Mouse (Mus musculus) kidney, postnatal 36 days (tissue): ENCODE data around the gene Arfgef3.
A peak's percentile ranks its signal among the peaks of the same experiment; 100 is the strongest.
"Not testable (repeated sequence)": the region's sequence is repeated elsewhere in the genome, so short reads cannot be mapped to it uniquely, and the experiment has no call there.

Experiments used
- DNase-seq, 2 experiments: peaks; one replicate each; pipeline ENCODE4 v3.0.0; 2021 to 2022; ENCODE audit warnings: mixed read lengths in 2 of 2

Arfgef3 gene

DNA sequence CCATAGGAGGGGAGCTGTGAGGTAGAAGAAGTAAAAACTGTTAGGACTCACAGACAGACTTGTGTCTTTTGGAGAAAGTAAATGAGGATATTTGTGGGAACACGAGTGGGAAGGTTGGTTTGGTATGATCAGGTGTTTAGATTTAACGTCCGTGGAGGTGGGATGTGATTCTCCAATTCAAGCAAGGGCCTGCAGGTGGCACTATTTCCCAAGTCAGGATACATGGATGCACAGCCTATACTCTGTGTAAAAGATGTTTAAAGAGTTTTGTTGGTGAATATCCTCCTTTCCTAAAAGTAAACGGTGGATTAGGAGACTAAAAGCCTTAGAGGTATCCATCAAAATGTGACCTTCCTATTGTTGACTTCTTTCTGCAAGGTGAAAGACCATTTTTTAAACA, 180.8 kb downstream of the Arfgef3 start:
- DNase-seq, result peak; percentile 47 to 83

DNA sequence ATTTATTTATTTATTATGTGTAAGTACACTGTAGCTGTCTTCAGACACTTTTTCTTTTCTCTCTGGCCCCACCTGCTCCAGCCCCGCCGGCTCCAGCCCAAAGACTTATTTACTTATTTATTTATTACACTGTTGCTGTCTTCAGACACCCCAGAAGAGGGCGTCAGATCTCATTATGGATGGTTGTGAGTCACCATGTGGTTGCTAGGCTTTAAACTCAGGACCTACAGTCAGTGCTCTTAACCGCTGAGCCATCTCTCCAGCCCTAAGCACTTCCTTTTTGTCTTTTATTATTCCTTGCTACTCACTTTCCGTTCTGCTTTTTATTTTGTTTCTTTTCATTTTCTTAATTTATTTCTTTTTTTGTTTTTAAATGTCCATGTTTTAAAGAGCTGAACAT, 182.3 kb downstream of the Arfgef3 start:
- no peak for DNase-seq

DNA sequence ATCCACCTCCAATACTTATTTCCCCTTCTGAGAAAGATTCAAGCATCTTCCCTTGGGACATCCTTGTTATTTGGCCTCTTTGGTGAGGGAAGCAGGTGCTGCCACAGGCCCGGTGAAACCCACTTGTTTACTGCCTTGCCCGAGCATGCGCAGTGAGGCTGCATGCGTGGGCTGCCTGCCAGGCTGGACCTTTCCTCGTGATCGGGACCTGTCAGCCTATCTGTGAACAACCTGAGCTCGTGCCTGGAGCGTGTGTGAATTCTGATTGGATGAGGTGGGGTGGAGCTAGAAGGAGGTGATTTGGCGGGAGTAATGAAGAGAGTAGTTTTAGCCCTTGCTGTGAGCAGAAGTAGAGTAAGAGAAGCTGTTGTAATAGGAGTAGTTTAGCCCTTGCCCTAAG, 184.7 kb downstream of the Arfgef3 start:
- DNase-seq, result not testable (repeated sequence)

GRCm38 (mm10) chr10:18549321-18550216, 194.2 kb downstream of the Arfgef3 start:
- no peak for DNase-seq

DNA sequence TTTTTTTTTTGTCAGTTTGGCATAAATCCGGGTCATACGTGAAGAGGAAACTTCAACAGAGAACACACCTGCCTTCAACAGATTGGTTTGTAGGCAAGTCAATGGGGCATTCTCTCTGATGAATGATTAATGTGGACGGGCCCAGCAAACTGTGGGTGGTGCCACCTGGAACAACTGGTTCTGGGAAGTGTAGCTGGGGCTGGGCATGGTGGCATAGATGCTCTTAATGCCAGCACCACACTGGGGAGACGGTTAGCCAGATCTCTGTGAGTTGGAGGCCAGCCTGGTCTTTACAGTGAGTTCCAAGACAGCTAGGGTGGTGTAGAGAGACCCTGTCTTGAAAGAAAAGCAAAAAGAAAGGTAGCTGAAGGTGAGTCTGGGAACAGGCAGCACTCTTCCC, 196.4 kb downstream of the Arfgef3 start:
- DNase-seq, result peak in 1 of 2 experiments; percentile 26

DNA sequence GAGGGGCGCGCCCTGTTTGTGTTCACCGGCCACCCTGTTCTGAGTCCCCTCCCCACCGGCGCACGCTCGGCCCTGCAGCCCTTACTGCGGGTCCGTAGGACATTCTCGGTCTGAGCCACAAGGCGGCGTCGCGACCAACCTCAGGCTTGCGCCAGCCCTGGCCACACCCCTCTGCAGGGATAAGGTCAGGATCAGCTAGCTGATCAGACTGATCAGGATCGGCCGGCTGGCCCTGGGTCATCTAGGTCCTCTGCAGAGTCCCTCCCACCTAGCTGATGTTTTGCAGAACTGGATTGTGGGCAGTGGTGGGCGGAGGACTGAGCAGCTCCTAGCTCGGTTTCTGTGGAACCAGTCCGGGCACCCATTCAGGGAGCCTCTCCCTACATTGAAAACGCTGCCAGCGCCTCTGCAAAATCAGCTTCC, 197.9 kb downstream of the Arfgef3 start, which contains the start of gene Hebp2:
Gene Hebp2, minus strand, starts transcription at position 264 of the 423 bp plus-strand sequence.
- DNase-seq, result peak; percentile 51 to 78

DNA sequence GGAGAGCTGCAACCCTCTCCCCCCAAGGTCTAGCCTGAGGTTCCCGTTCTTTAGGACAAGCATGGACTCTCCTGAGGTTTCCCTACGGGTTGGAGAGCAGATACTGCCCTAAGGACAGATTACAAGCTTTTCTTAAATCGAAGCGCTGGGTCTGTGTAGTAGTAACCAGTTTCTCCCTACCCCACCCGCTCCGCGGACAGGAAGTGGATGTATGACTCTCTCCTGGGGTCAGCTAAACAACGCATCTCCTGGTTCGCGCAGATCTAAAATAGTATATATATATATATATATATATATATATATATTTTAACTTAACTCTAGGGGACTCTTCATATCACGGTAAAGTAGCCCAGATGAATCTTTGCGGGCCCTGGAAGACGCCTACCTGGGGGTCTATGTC, 198.4 kb downstream of the Arfgef3 start:
- DNase-seq, result no peak

- DNase-seq, result no peak
These were observed 206.9 kb downstream of the Arfgef3 start for GRCm38 (mm10) chr10:18536889-18537288.

DNA sequence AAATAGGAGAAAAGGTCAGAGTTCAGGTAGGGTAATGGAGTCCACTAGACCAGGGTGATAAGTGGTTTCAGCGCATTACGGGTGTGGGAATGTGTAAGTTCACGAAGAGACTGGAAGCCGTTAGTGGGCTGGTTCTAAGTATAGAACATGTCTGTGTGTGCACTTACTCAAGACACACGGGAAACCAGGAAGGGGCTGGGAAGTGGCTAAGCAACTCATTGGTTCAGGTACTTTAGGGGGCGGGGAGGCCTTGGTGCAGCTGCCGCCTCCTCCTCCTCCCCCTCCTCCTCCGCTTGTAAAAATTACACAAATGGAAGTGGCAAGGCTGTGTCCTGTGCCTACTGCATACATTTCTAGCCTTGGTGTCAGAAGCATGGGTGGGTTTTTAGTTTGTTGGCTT, 211.5 kb downstream of the Arfgef3 start:
- DNase-seq, result no peak
